Mouse (Mus musculus): ENCODE results near the gene Gm13043.
"Not testable (repeated sequence)": the region's sequence is repeated elsewhere in the genome, so short reads cannot be mapped to it uniquely, and the experiment has no call there.

Gene Gm13043

GRCm38 (mm10) chr4:143511043-143511442, at the start of gene Gm13043:
Gene Gm13043 (plus strand): TSS chr4:143511343.
- no peak for DNase-seq (ENCODE audit: low read depth)

GRCm38 (mm10) chr4:143535654-143536053, 24.5 kb downstream of the Gm13043 start, which contains the start of gene Gm13040:
Gene Gm13040 (plus strand): TSS chr4:143535954.
- DNase-seq (ENCODE audit: low read depth), result not testable (repeated sequence)

GRCm38 (mm10) chr4:143551400-143551799, 40.3 kb downstream of the Gm13043 start, which contains the start of the genes BC080695 and Gm13057:
Gene BC080695 (plus strand): TSS chr4:143551700.
Gene Gm13057 (plus strand): TSS chr4:143551709.
- not testable (repeated sequence) for DNase-seq (ENCODE audit: low read depth)
